Mouse (Mus musculus) right cerebral cortex, adult 18-20 months (tissue): Measurements from ENCODE around the gene 2010111I01Rik.

Source experiments
- DNase-seq: peaks from one replicate; pipeline ENCODE4 v3.0.0; 2022; ENCODE audit warnings: mixed read lengths

2010111I01Rik gene

GRCm38 (mm10) chr13:63360111-63360885 is 395.6 kb downstream of the 2010111I01Rik start:
- DNase-seq = no peak

DNA sequence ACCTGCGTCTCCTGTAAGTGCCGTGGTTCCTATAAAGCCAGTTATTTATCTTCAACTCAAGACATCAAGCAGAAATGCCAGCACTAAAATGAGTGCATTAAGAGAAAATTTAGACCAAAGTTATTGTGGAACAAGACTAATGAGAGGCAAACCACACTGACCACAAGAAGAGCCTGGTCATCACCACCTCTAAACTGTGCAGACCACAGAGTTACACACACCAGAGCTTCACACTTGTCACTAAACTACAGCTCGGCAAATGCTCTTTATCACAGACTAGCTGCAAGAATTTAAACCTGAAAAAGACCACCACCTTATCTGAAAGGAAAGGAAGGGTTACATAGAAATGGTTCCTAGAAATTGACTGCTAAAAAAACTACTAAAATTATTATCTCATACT is 397.1 kb downstream of the 2010111I01Rik start:
- DNase-seq = no peak

DNA sequence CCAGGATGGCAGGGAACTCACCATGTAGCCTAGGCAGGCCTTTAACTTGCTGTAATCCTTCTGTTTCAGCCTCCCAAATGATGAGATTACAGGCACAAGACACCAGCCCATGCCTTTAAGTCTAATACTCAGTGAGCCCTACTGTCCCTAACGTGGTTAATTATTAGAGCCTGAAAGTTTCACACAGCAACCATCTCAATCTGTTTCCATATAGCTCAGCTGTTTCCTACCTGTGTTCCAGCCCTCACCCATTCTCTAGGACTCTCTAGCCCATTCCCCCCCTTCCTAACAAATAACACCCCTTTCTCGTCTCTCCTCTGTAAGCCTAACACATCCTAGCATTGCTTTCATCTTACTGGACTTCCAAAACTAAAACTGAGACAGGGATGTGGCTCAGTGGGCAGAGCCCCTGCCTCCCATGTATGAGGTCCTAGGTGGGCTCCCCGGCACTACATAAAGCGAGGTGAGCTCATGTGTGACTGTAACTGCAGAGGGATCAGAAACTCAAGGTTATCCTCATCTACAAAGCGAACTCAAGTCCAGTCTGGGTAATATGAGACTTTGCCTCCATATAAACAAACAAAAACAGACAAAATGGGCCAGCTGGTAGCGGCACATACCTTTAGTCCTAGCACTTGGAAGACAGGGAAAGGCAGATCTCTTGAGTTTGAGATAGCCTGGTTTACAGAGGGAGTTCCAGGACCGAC is 408.9 kb downstream of the 2010111I01Rik start:
- DNase-seq = no peak
